Mouse (Mus musculus): ENCODE data around the gene Zdhhc18. TPM values are rescaled to one million over a fixed set of nuclear protein-coding genes. Genes with fewer than 3 reads are reported as not detected.
A peak's percentile ranks its signal among the peaks of the same experiment; 100 is the strongest.

Gene Zdhhc18
- polyA plus RNA-seq, 1 experiment from 2014 or later, result 4.6 TPM

- WGBS, result 97% methylated on average over 5 of the region's 5 CpGs
- H3K4me2 ChIP-seq, result no peak overlapping the region
- no peaks in the 10 kb centered on the region for H3K4me1 ChIP-seq
- 0 out of 2 replicates have a peak, but pooled peaks cover 9% of the 10 kb centered on the region for H3K9me3 ChIP-seq
- no peaks in the 10 kb centered on the region for H3K27me3 ChIP-seq
- no peak overlapping the region for H3K9ac ChIP-seq
- ATAC-seq (ENCODE audit: low FRiP score), result no peak
- H3K27ac ChIP-seq, result no peak overlapping the region
- peaks cover 54% of the 10 kb centered on the region for H3K36me3 ChIP-seq (replicated peaks)
- no peak overlapping the region for H3K4me3 ChIP-seq (replicated peaks)
Observed at GRCm38 (mm10) chr4:133611815-133612214, 38.1 kb downstream of the Zdhhc18 start.

DNA sequence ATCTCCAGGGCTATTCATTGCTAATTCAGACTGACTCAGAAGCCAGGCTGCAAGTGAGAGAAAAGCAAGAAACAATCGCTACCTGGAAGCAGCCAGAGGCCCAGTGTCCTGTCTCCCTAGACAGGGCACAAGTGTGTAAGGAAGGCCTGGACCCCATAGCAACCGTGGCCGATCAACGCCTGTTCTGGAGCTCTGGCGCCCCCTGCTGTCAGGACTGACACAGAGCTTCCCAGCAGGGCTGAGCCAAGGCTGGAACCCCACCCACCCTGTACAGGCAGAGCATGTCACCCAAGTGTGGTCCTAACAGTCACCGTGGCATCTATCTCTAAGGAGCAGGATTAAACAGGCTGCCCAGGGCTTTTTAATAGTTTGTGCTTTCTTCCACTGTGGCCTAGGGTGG is 40.2 kb downstream of the Zdhhc18 start:
- WGBS, result 15% methylated on average over 6 of the region's 6 CpGs
- no peak overlapping the region for H3K4me2 ChIP-seq
- no peaks in the 10 kb centered on the region for H3K4me1 ChIP-seq
- H3K9ac ChIP-seq, result no peak overlapping the region
- H3K4me3 ChIP-seq (replicated peaks), result no peak overlapping the region
- ATAC-seq (ENCODE audit: low FRiP score), result 0 out of 2 replicates have a peak, but pooled peaks have one; percentile 44
- peaks cover 46% of the 10 kb centered on the region for H3K36me3 ChIP-seq (replicated peaks)
- H3K27ac ChIP-seq, result no peak overlapping the region
- 0 out of 2 replicates have a peak, but pooled peaks cover 9% of the 10 kb centered on the region for H3K9me3 ChIP-seq
- H3K27me3 ChIP-seq, result no peaks in the 10 kb centered on the region

DNA sequence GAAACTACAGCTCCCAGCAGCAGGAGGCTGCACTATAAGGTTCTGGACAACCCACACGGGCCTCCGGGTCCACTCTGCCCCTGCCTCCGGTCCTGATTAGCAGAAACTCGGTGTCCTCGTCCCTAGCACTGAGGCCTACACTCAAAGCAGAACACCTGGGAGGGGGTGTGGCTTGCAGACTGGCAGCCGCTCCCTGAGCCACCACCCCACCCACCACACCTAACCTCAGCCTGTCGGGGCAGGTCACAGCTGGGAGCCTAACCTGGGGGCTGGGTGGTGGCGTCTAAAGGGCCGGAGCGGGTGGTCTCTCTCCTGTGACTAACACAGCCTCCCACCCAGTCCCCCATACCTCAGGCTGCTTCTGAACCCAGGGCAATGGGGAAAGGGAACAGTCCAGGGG is 42.7 kb downstream of the Zdhhc18 start:
- Histone ChIP-seq H3K4me2 (no peak overlapping the region), H3K36me3 (replicated peaks) (peaks cover 28% of the 10 kb centered on the region), H3K9me3 (0 out of 2 replicates have a peak, but pooled peaks cover 6% of the 10 kb centered on the region), H3K4me1 (no peaks in the 10 kb centered on the region), H3K27me3 (peaks cover 14% of the 10 kb centered on the region), H3K4me3 (replicated peaks) (no peak overlapping the region), H3K27ac (no peak overlapping the region), H3K9ac (no peak overlapping the region)
- ATAC-seq (ENCODE audit: low FRiP score), result no peak
- 85% methylated on average over 10 of the region's 10 CpGs for WGBS

DNA sequence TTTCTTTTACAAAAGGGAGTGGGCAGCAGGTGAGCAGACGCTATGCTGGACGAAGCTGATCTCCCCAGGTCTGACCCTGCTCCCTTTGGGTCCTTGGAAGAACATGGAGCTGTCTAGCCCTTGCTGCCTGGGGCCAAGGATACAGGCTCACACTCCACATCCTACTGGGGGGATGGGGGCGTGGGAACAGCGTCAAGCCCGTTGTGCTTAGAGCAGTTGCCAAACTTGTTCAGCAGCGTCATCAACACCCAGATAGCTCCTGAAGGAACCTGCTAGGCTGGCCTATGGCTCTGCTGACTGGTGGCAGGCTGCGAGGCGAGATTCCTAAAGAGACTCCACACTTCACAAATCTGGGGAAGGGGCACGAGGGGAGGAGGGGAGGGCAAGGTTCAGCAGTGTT is 44.6 kb downstream of the Zdhhc18 start:
- no peaks in the 10 kb centered on the region for H3K9me3 ChIP-seq
- WGBS, result 57% methylated on average over 9 of the region's 9 CpGs
- no peak overlapping the region for H3K4me2 ChIP-seq
- no peak overlapping the region for H3K4me3 ChIP-seq (replicated peaks)
- peaks cover 33% of the 10 kb centered on the region for H3K27me3 ChIP-seq
- no peak for ATAC-seq (ENCODE audit: low FRiP score)
- no peak overlapping the region for H3K27ac ChIP-seq
- H3K36me3 ChIP-seq (replicated peaks), result peaks cover 19% of the 10 kb centered on the region
- H3K9ac ChIP-seq, result no peak overlapping the region
- peaks cover 4% of the 10 kb centered on the region; the same call in 1 of the 2 replicates for H3K4me1 ChIP-seq

DNA sequence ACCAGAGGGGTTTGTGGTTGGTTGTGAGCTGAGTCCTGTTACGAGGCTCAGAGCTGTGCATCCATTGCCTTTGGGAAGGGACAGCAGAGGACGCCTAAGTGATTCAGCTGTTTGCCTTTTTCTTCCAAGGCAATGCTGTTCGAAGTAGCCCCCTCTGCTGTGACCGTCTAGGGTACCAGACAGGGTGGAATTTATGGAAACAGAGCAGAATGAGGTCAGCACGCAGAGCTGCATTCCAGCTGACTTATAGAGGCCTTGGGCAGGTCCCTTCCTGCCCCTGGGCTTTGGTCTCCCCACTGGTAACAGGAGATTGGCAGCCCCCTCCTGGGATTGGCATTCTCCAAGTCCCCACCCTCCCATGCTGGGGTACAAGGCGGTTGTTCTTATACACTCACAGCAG is 45.1 kb downstream of the Zdhhc18 start:
- WGBS, result 85% methylated on average over 6 of the region's 6 CpGs
- ATAC-seq (ENCODE audit: low FRiP score), result no peak
- no peak overlapping the region for H3K4me2 ChIP-seq
- H3K4me3 ChIP-seq (replicated peaks), result no peak overlapping the region
- peaks cover 38% of the 10 kb centered on the region for H3K27me3 ChIP-seq
- H3K4me1 ChIP-seq, result peaks cover 8% of the 10 kb centered on the region
- H3K9me3 ChIP-seq, result no peaks in the 10 kb centered on the region
- H3K27ac ChIP-seq, result no peak overlapping the region
- peaks cover 17% of the 10 kb centered on the region for H3K36me3 ChIP-seq (replicated peaks)
- H3K9ac ChIP-seq, result no peak overlapping the region

DNA sequence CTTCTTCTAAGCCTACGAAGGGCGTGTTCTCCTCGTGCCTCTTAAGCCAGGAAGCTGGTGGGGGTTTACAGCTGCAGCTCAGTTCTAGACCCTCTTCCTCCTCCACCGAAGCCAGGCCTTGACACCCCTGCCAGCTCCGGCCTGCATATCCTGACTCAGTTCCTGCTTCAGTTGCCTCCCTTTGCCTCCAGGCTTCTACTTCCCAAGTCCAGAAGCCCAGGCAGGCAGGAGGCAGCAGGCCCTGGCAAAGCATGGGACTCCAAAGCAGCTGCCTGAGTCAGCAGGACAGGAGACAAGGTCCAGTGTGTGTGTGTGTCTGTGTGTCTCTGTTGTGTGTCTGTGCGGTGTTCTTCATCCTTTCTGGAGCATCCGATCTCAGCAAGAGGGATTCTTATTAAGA is 45.8 kb downstream of the Zdhhc18 start:
- H3K9ac ChIP-seq, result no peak overlapping the region
- WGBS, result 90% methylated on average over 7 of the region's 7 CpGs
- H3K27ac ChIP-seq, result no peak overlapping the region
- H3K9me3 ChIP-seq, result no peaks in the 10 kb centered on the region
- peaks cover 15% of the 10 kb centered on the region for H3K4me1 ChIP-seq
- peaks cover 45% of the 10 kb centered on the region for H3K27me3 ChIP-seq
- H3K4me2 ChIP-seq, result no peak overlapping the region
- H3K4me3 ChIP-seq (replicated peaks), result no peak overlapping the region
- H3K36me3 ChIP-seq (replicated peaks), result peaks cover 17% of the 10 kb centered on the region
- no peak for ATAC-seq (ENCODE audit: low FRiP score)

GRCm38 (mm10) chr4:133603056-133603455 is 46.9 kb downstream of the Zdhhc18 start:
- ATAC-seq (ENCODE audit: low FRiP score), result no peak
- H3K4me2 ChIP-seq, result no peak overlapping the region
- H3K9ac ChIP-seq, result no peak overlapping the region
- peaks cover 17% of the 10 kb centered on the region for H3K4me1 ChIP-seq
- H3K27ac ChIP-seq, result no peak overlapping the region
- H3K9me3 ChIP-seq, result no peaks in the 10 kb centered on the region
- no peak overlapping the region for H3K4me3 ChIP-seq (replicated peaks)
- 90% methylated on average over 5 of the region's 5 CpGs for WGBS
- peaks cover 11% of the 10 kb centered on the region for H3K36me3 ChIP-seq (replicated peaks)
- H3K27me3 ChIP-seq, result peaks cover 56% of the 10 kb centered on the region

DNA sequence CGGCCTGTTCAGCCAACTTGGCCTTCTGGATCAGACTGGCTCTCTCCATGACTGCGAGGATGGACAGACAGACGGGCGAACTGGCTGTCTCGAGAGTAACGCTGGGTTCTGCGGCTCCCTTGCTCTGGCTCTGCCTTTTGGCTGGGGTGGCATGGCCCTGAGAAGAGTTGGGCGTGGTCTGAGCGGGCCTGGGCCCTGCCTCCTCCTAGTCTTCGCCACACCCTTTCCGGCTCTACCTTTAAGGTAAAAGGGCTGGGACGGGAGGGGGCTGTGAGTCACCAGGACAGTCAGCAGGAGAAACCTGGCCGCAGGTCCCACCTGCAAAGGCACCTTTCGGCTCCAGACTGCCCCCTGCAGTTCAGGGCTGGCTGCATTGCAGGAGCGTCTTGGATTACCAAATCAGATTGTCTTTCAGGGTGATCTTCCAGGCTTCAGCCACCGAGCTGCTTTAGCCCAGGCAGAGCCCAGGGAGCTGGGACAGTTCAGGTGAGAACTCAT is 48.2 kb downstream of the Zdhhc18 start, which contains the start of gene Sfn:
TSS of gene Sfn (minus strand) at position 448 of the 498 bp plus-strand sequence.
- no peak within 1 kb of the TSS for H3K9ac ChIP-seq
- H3K4me2 ChIP-seq, result peak within 1 kb of the TSS; percentile 25; the same call in 1 of the 2 replicates
- no peak within 1 kb of the TSS for H3K27ac ChIP-seq
- ATAC-seq (ENCODE audit: low FRiP score), result no peak
- no peaks in the 10 kb centered on the region for H3K9me3 ChIP-seq
- 2% methylated on average over 16 of the region's 16 CpGs for WGBS
- peaks cover 66% of the 10 kb centered on the region for H3K27me3 ChIP-seq
- H3K4me1 ChIP-seq, result peaks cover 17% of the 10 kb centered on the region
- H3K4me3 ChIP-seq (replicated peaks), result no peak within 1 kb of the TSS
- peaks cover 3% of the 10 kb centered on the region for H3K36me3 ChIP-seq (replicated peaks)

GRCm38 (mm10) chr4:133600306-133600705 is 49.6 kb downstream of the Zdhhc18 start:
- Histone ChIP-seq H3K4me1 (peaks cover 17% of the 10 kb centered on the region), H3K27ac (no peak overlapping the region), H3K9me3 (no peaks in the 10 kb centered on the region), H3K36me3 (replicated peaks) (peaks cover 3% of the 10 kb centered on the region; the same call in 1 of the 2 replicates), H3K4me2 (peak overlapping the region; percentile 83), H3K27me3 (peaks cover 66% of the 10 kb centered on the region), H3K9ac (peak overlapping the region; percentile 50; the same call in 1 of the 2 replicates), H3K4me3 (replicated peaks) (peak overlapping the region; percentile 48)
- 16% methylated on average over 9 of the region's 9 CpGs for WGBS
- ATAC-seq (ENCODE audit: low FRiP score), result no peak

- ATAC-seq (ENCODE audit: low FRiP score), result peak; percentile 97
- Histone ChIP-seq H3K9ac (peak overlapping the region; percentile 50), H3K4me2 (peak overlapping the region; percentile 83), H3K27me3 (peaks cover 66% of the 10 kb centered on the region), H3K9me3 (no peaks in the 10 kb centered on the region), H3K36me3 (replicated peaks) (peaks cover 3% of the 10 kb centered on the region; the same call in 1 of the 2 replicates), H3K27ac (no peak overlapping the region), H3K4me1 (peaks cover 17% of the 10 kb centered on the region), H3K4me3 (replicated peaks) (peak overlapping the region; percentile 48)
- under 1% methylated on average over 49 of the region's 50 CpGs for WGBS
Observed at GRCm38 (mm10) chr4:133599571-133600073, 50.3 kb downstream of the Zdhhc18 start.

DNA sequence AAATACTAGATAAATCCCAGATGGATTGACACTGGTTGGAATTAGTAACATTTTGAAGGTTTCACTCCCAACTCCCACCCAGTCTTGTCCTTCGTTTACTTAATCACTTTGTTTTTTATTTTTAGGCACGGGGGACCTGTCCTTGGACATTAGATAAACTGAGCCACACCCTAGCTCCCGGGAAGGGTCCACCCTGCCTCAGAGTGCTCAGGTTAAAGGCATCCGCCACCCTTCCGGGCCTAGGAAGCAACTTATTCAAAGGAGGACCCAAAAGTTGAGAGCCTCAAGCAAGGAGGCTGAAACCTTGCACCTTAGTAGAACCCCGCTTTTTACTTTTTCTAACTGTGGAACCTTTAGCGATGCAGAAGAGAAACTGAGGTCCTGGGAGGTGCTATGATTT is 50.8 kb downstream of the Zdhhc18 start:
- WGBS, result 25% methylated on average over 7 of the region's 7 CpGs
- peak overlapping the region; percentile 48 for H3K4me3 ChIP-seq (replicated peaks)
- H3K27me3 ChIP-seq, result peaks cover 66% of the 10 kb centered on the region
- H3K9ac ChIP-seq, result peak overlapping the region; percentile 50; the same call in 1 of the 2 replicates
- H3K4me1 ChIP-seq, result peaks cover 17% of the 10 kb centered on the region
- no peak overlapping the region for H3K27ac ChIP-seq
- peaks cover under 1% of the 10 kb centered on the region; the same call in 1 of the 2 replicates for H3K36me3 ChIP-seq (replicated peaks)
- no peak for ATAC-seq (ENCODE audit: low FRiP score)
- peak overlapping the region; percentile 83 for H3K4me2 ChIP-seq
- no peaks in the 10 kb centered on the region for H3K9me3 ChIP-seq

DNA sequence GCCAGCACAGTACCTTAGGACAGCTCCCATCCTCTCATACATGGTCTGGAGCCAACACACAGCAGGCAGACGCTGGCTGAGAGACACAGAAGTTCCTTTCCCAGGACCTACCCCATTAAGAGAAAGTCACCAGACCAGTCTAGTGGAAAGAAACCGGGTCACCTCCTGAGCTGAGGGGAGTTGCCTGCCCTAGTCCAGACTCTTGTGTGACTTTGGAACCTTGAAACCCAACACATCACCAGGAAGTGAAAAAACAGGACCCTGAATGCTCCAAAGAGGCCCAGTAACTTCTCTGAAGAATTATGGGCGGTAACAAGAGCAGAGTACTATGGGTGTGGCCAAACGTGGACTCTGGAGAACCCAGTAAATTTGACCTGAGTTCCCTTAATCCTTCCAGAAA is 51.3 kb downstream of the Zdhhc18 start:
- peaks cover 1% of the 10 kb centered on the region; the same call in 1 of the 2 replicates for H3K36me3 ChIP-seq (replicated peaks)
- no peak overlapping the region for H3K27ac ChIP-seq
- H3K9ac ChIP-seq, result no peak overlapping the region
- no peaks in the 10 kb centered on the region for H3K9me3 ChIP-seq
- peaks cover 66% of the 10 kb centered on the region for H3K27me3 ChIP-seq
- no peak overlapping the region for H3K4me3 ChIP-seq (replicated peaks)
- H3K4me2 ChIP-seq, result peak overlapping the region; percentile 83; the same call in 1 of the 2 replicates
- ATAC-seq (ENCODE audit: low FRiP score), result no peak
- 59% methylated on average over 4 of the region's 4 CpGs for WGBS
- peaks cover 17% of the 10 kb centered on the region for H3K4me1 ChIP-seq

GRCm38 (mm10) chr4:133596084-133596483 is 53.9 kb downstream of the Zdhhc18 start:
- Histone ChIP-seq H3K9me3 (no peaks in the 10 kb centered on the region), H3K27me3 (peaks cover 40% of the 10 kb centered on the region), H3K4me3 (replicated peaks) (no peak overlapping the region), H3K36me3 (replicated peaks) (peaks cover 24% of the 10 kb centered on the region), H3K4me2 (no peak overlapping the region), H3K9ac (no peak overlapping the region), H3K4me1 (peaks cover 13% of the 10 kb centered on the region), H3K27ac (no peak overlapping the region)
- no peak for ATAC-seq (ENCODE audit: low FRiP score)
- 86% methylated on average over 6 of the region's 6 CpGs for WGBS
